Mouse (Mus musculus) limb, embryonic 11.5 days (tissue): ENCODE results near the gene Pitpna. TPM values are rescaled to one million over a fixed set of nuclear protein-coding genes. Genes with fewer than 3 reads are reported as not detected.

Experiments
- ATAC-seq: fragments of 200-750 bp; cut with Nextera tagmentation; 2 replicates; pipeline ENCODE4 v1.8.0; 2017; ENCODE audit warnings: low read depth; ENCODE audit not compliant: insufficient number of reproducible peaks, low FRiP score, low TSS enrichment
- DNase-seq: peaks from one replicate; pipeline ENCODE4 v3.0.0-alpha.2; 2015; ENCODE audit warnings: low spot score
- H3K27ac ChIP-seq: fragments of 300-500 bp; sonication (generic); replicated peaks from 2 replicates; pipeline ENCODE4 v1.5.1; 2014; ENCODE audit warnings: low read depth, mild to moderate bottlenecking, low read length
- H3K27me3 ChIP-seq: fragments of 300-500 bp; sonication (generic); 2 replicates; pipeline ENCODE4 v1.6.1; 2014; ENCODE audit warnings: mild to moderate bottlenecking, low read length, mixed read lengths; ENCODE audit not compliant: control insufficient read depth, insufficient read depth
- H3K36me3 ChIP-seq: fragments of 300-500 bp; sonication (generic); 2 replicates; pipeline ENCODE4 v1.6.1; 2014; ENCODE audit warnings: mild to moderate bottlenecking, low read length, moderate library complexity, mixed read lengths; ENCODE audit not compliant: control insufficient read depth, insufficient read depth
- H3K4me1 ChIP-seq: fragments of 300-500 bp; sonication (generic); 2 replicates; pipeline ENCODE4 v1.6.1; 2014; ENCODE audit warnings: low read length, mixed read lengths; ENCODE audit not compliant: control insufficient read depth, insufficient read depth
- H3K4me2 ChIP-seq: fragments of 300-500 bp; sonication (generic); 2 replicates; pipeline ENCODE4 v1.6.1; 2014; ENCODE audit warnings: low read depth, mild to moderate bottlenecking, moderate library complexity; ENCODE audit not compliant: severe bottlenecking
- H3K4me3 ChIP-seq: fragments of 300-500 bp; sonication (generic); 2 replicates; pipeline ENCODE4 v1.5.1; 2014; ENCODE audit warnings: low read depth, low read length
- H3K9ac ChIP-seq: fragments of 300-500 bp; sonication (generic); 2 replicates; pipeline ENCODE4 v1.6.1; 2014; ENCODE audit warnings: mild to moderate bottlenecking, low read length
- H3K9me3 ChIP-seq: fragments of 300-500 bp; sonication (generic); 2 replicates; pipeline ENCODE4 v1.6.1; 2016; ENCODE audit warnings: low read length; ENCODE audit not compliant: control insufficient read depth
- WGBS: fragments of 180-500 bp; shearing (Covaris S2); extraction: QIAGEN DNeasy Blood & Tissue Kit; methylation state at CpG from one replicate; pipeline ENCODE4 v1.1.7; 2014; 5-methylcytosine and 5-hydroxymethylcytosine counted together
- polyA plus RNA-seq: library from polyadenylated mRNA; unstranded; fragments of >200 nt; fragmentation: Nextera tagmentation; extraction: Ambion mirVana; gene quantifications from 2 replicates; pipeline ENCODE4 v1.2.1, GENCODE M21; 2014

Pitpna gene
- polyA plus RNA-seq, 1 experiment from 2014 or later: 67.3 TPM

DNA sequence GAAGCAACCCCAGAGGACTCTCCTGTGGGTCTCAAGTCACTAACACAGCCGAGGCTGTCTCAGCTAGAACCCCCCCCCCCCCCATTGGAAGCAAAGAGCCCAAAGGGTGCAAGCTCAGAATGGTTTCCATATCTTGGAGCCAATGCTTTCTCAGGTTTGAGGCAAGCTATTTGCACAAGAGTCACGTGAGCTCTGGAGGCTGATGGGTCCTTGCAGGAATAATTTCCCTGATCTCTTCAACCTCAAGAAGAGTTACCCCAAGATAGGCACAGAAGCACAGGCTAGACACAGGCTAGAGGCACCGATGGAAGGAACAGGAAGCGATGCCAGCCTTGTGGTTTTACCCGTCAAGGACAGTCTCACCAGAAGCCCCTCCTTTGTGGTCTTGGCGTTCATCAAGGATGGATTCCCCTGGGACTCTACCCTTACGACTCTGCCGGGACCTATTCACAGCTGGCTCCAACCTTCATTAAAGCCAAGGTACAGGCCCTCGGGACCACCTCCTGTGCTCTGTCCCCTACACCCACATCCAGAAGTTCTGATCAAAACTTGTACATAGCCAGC lies 12.3 kb upstream of the Pitpna start:
- Histone ChIP-seq H3K27ac (no peak overlapping the region), H3K9ac (no peak overlapping the region), H3K27me3 (no peaks in the 10 kb centered on the region), H3K4me3 (no peak overlapping the region), H3K9me3 (no peaks in the 10 kb centered on the region), H3K4me1 (peaks cover 6% of the 10 kb centered on the region), H3K36me3 (no peaks in the 10 kb centered on the region), H3K4me2 (no peak overlapping the region)
- 82% methylated on average over 9 of the region's 9 CpGs for WGBS
- ATAC-seq (no peak), DNase-seq (no peak)

DNA sequence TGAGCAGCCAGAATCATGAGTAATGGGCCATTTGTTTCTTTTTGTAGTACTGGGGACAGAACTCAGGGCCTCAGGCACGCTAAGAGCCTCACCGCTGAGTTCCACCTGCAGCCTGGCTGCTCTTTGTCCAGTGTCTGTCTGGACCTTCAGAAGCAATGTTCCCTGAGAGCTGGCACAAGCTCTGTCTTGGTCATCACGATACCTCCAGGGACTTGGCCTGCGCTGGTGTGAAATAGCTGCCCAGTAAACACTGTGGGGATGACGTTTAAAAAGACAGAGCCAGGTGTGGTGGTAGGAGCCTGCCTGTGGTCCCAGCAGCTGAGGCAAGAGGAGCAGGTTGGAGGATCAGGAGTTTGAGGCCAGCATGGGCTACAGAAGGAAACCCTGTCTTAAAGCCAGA lies 9.3 kb upstream of the Pitpna start:
- H3K4me1 ChIP-seq: no peaks in the 10 kb centered on the region
- no peaks in the 10 kb centered on the region for H3K36me3 ChIP-seq
- H3K9ac ChIP-seq: no peak overlapping the region
- ATAC-seq: no peak
- H3K9me3 ChIP-seq: no peaks in the 10 kb centered on the region
- no peaks in the 10 kb centered on the region for H3K27me3 ChIP-seq
- H3K27ac ChIP-seq: no peak overlapping the region
- no peak for DNase-seq
- no peak overlapping the region for H3K4me3 ChIP-seq
- 80% methylated on average over 5 of the region's 5 CpGs for WGBS
- no peak overlapping the region for H3K4me2 ChIP-seq

DNA sequence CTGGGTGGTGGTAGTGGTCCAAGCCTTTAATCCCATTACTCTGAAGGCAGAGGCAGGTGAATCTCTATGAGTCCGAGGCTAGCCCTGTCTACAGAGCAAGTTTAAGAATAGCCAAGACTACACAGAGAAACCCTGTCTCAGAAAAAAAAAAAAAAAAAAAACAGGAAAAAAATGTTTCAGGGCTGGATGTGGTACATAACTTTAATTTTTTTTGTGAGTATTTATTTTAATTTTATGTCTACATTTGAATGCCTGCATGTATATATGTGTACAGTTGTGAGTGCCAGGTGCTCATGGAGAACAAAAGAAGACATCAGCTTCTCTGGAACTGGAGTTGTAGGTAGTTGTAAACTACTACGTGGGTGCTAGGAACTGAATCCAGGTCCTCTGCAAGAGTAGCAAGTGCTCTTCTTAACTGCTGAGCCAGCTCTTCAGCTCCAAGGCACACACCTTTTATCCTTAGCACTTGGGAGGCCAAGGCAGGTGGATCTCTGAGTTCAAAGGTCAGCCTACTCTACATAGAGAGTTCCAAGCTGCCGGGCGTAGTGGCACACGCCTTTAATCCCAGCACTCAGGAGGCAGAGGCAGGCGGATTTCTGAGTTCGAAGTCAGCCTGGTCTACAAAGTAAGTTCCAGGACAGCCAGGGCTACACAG lies 6.3 kb upstream of the Pitpna start:
- Histone ChIP-seq H3K9me3 (no peaks in the 10 kb centered on the region), H3K27me3 (no peaks in the 10 kb centered on the region), H3K9ac (no peak overlapping the region), H3K4me2 (no peak overlapping the region), H3K27ac (no peak overlapping the region), H3K36me3 (no peaks in the 10 kb centered on the region), H3K4me1 (no peaks in the 10 kb centered on the region), H3K4me3 (no peak overlapping the region)
- ATAC-seq: no peak
- 93% methylated on average over 7 of the region's 7 CpGs for WGBS
- no peak for DNase-seq

DNA sequence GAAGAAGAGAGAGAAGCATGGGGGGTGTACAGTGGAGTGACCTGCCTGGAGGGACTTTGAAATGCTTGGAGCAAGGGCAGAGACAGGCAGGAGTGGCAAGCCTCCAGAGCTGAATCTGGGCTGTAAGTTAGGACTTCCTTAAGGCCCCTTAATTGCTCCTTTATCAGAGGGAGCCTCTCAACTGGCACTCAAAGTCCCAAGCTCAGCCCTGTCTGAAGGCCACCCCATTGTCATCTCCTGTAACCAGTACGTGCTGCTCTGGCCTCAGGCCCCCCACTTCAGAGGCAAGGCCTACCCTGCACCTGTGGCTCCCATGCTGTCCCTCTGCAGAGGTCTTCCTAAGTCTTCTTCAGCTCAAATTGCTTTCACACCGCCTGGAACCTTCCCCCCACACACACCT lies 4.4 kb upstream of the Pitpna start:
- WGBS: 60% methylated on average over 2 of the region's 2 CpGs
- DNase-seq: no peak
- Histone ChIP-seq H3K9me3 (no peaks in the 10 kb centered on the region), H3K4me3 (no peak overlapping the region), H3K9ac (no peak overlapping the region), H3K27ac (no peak overlapping the region), H3K36me3 (no peaks in the 10 kb centered on the region), H3K4me1 (peaks cover 2% of the 10 kb centered on the region; the same call in 1 of the 2 replicates), H3K4me2 (no peak overlapping the region), H3K27me3 (no peaks in the 10 kb centered on the region)
- ATAC-seq: no peak

DNA sequence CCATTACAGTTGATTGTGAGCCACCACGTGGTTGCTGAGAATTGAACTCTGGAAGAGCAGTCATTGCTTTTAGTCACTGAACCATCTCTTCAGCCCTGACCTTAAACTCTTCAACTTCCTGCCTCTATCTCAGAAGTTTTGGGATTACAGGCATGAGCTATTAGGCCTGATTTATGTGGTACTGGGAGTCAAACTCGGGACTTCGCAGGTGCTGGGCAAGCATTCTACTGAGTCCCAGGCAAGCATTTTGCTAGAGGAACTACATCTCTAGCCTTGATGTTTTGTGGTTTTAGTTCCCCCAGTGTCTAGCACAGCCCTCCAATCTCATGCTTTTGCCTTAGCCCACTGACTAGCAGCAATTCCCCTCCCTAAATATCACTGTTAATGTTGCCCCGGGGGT lies 2.8 kb upstream of the Pitpna start:
- no peak overlapping the region for H3K9ac ChIP-seq
- H3K4me3 ChIP-seq: no peak overlapping the region
- WGBS: 79% methylated on average over 4 of the region's 4 CpGs
- no peak for DNase-seq
- no peaks in the 10 kb centered on the region for H3K36me3 ChIP-seq
- no peak overlapping the region for H3K27ac ChIP-seq
- H3K4me2 ChIP-seq: no peak overlapping the region
- no peaks in the 10 kb centered on the region for H3K9me3 ChIP-seq
- no peak for ATAC-seq
- H3K27me3 ChIP-seq: no peaks in the 10 kb centered on the region
- H3K4me1 ChIP-seq: peaks cover 11% of the 10 kb centered on the region

DNA sequence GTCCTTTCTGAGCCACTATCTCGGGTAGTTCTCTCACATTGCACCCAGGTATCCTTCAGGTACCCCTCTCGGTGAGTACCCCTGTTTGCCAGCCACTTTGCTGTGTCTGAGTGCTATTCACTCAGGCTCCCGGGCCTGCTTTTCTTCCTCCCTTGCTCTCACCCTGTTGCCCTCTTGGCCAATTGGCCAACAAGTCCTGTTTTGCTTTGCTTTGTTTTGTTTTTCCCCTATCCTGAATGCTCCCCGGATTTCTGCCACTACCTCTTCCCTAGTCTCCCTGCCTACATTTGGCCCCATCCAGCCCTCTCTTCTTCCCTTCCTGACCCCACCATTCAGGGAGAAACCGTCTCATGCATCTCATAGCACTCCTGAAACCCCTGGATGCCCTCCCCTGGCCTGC lies 1.9 kb upstream of the Pitpna start:
- Histone ChIP-seq H3K4me2 (no peak overlapping the region), H3K4me3 (no peak overlapping the region), H3K9me3 (no peaks in the 10 kb centered on the region), H3K4me1 (peaks cover 12% of the 10 kb centered on the region), H3K36me3 (no peaks in the 10 kb centered on the region), H3K9ac (no peak overlapping the region), H3K27me3 (no peaks in the 10 kb centered on the region), H3K27ac (no peak overlapping the region)
- no peak for ATAC-seq
- DNase-seq: no peak
- WGBS: 77% methylated on average over 5 of the region's 5 CpGs

DNA sequence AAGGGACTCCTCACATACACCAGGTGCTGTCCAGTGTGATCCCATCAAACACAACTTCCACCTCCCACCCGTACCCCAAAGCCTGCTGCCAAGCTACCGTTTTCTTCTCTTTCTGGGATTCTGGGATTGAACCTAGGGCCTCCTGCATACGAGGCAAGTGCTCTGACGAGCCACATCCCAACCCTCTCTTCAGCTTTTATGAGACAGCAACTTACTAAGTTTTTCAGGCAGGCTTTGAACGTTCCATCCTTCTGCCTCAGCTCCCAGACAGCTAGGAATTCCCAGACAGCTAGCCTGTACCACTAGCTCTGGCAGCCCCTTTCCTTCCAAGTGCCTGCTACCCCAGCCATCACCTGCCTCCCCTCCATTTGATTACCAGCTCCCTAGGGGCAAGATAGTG lies 934 bp upstream of the Pitpna start:
- Histone ChIP-seq H3K9me3 (no peaks in the 10 kb centered on the region), H3K9ac (0 out of 2 replicates have a peak overlapping the region, but pooled peaks have one; percentile 22), H3K4me3 (no peak overlapping the region), H3K27me3 (no peaks in the 10 kb centered on the region), H3K4me2 (no peak overlapping the region), H3K36me3 (no peaks in the 10 kb centered on the region), H3K27ac (no peak overlapping the region), H3K4me1 (peaks cover 12% of the 10 kb centered on the region)
- DNase-seq: no peak
- no peak for ATAC-seq
- 91% methylated on average over 5 of the region's 5 CpGs for WGBS

DNA sequence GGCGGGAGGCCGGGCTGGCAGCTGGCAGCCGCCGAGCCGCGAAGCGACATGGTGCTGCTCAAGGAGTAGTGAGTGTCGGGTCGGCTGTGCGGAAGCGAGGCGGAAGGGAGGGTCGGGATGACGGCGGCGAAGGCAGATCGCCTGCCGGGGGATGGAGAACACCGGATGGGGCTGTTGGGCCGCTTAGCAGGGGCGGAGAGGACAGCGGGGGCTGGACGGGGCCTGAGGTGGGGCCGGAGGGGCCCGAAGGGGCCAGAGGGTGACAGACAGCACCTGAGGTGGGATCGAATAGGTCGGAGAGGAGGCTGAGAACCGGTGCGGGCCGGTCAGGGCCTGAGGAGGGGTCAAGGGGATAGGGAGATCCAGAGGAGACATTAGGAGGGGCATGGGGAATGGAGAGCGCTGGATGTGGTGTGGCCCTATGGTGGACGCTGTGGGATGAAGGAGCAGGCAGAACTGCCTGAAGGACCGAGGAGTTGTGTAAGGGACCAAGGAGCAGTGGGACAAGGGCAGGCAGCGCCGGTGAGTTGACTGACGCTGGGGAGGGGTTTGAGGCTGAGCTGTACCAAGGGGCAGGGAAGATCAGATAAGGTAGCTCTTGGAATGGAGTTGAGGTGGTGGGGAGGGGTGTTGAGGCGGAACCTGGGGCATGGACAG lies 516 bp downstream of the Pitpna start:
- Histone ChIP-seq H3K4me1 (peaks cover 12% of the 10 kb centered on the region), H3K4me2 (peak overlapping the region; percentile 96), H3K9ac (peak overlapping the region; percentile 87), H3K36me3 (peaks cover 2% of the 10 kb centered on the region; the same call in 1 of the 2 replicates), H3K9me3 (no peaks in the 10 kb centered on the region), H3K27me3 (no peaks in the 10 kb centered on the region), H3K27ac (peak overlapping the region; percentile 53; the same call in 1 of the 2 replicates), H3K4me3 (peak overlapping the region; percentile 96)
- DNase-seq: no peak
- ATAC-seq: peak; percentile 76
- WGBS: 1% methylated on average over 37 of the region's 37 CpGs
